Mouse (Mus musculus) testis, adult 2 months (tissue): Measurements from ENCODE around the gene Gm12184. TPM values are rescaled to one million over a fixed set of nuclear protein-coding genes. Genes with fewer than 3 reads are reported as not detected.

Source experiments
- H3K27ac ChIP-seq: fragments of 200-500 bp; 2 replicates; pipeline ENCODE4 v1.5.1; 2012; ENCODE audit warnings: low read depth, low read length; ENCODE audit not compliant: control insufficient read depth, insufficient read depth
- H3K27me3 ChIP-seq: fragments of 200-500 bp; 2 replicates; pipeline ENCODE4 v1.6.1; 2012; ENCODE audit warnings: mild to moderate bottlenecking, low read length, moderate library complexity; ENCODE audit not compliant: control insufficient read depth, insufficient read depth
- H3K36me3 ChIP-seq: fragments of 200-500 bp; 2 replicates; pipeline ENCODE4 v1.6.1; 2012; ENCODE audit warnings: mild to moderate bottlenecking, low read length; ENCODE audit not compliant: control insufficient read depth, insufficient read depth
- H3K4me1 ChIP-seq: fragments of 200-500 bp; 2 replicates; pipeline ENCODE4 v1.6.1; 2012; ENCODE audit warnings: low read length; ENCODE audit not compliant: control insufficient read depth, insufficient read depth
- H3K4me3 ChIP-seq: fragments of 200-500 bp; 2 replicates; pipeline ENCODE4 v1.5.1; 2012; ENCODE audit warnings: low read depth, mild to moderate bottlenecking, low read length, moderate library complexity, mixed read lengths; ENCODE audit not compliant: control insufficient read depth
- CTCF ChIP-seq: fragments of 200-500 bp; IDR thresholded peaks from 2 replicates; pipeline ENCODE4 v1.5.1; 2012; ENCODE audit warnings: low read depth, mild to moderate bottlenecking, inconsistent platforms, low read length, moderate library complexity; ENCODE audit not compliant: control insufficient read depth, insufficient read depth, insufficient replicate concordance
- POLR2A ChIP-seq: fragments of 200-500 bp; IDR thresholded peaks from 2 replicates; pipeline ENCODE4 v1.6.1; 2012; ENCODE audit warnings: low read depth, mild to moderate bottlenecking, inconsistent platforms, low read length, moderate library complexity; ENCODE audit not compliant: control insufficient read depth
- polyA plus RNA-seq: library from polyadenylated mRNA; depleted of rRNA; stranded (reverse); fragments of >200 nt; gene quantifications from 2 replicates; pipeline ENCODE4 v1.2.3, GENCODE M21; 2012

Gm12184 gene
- polyA plus RNA-seq, 1 experiment: 7.2 TPM

DNA sequence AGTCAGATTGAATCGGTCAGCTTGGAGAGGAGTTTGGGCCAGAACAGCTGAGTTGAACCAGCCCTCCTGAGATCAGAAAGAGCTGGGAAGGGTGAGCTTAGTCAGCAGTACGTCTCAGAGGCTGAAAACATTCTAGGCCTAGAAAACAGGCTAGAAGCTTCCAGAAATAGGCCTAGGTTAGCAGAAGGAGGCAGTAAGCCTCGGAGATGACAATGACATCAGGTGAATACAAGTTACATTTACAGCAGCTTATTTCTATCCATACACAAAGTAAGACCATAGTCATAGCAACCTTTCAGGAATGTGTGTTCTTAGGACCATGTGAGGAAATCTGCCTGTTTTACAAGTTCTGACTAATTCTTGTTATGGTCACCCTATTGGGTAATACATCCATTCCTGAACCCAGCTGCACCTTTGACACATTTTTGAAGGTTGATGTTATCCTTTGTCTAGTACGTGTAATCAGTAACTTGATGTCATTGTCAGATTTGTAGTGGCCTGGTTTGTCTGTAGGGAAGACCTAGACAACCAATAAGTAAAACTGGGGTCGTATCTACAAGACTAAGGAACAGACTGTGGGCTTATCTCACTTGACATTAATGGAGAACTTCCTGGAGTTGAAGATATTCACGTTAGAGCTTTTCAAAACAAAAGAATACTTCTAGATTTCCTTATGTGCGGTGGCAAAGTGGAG lies 6.7 kb downstream of the Gm12184 start:
- H3K4me3 ChIP-seq: no peak overlapping the region
- no peak for TF ChIP-seq POLR2A
- TF ChIP-seq CTCF: no peak
- H3K27ac ChIP-seq: no peak overlapping the region
- peaks cover 7% of the 10 kb centered on the region for H3K4me1 ChIP-seq
- peaks cover 1% of the 10 kb centered on the region; the same call in 1 of the 2 replicates for H3K36me3 ChIP-seq
- H3K27me3 ChIP-seq: no peaks in the 10 kb centered on the region

DNA sequence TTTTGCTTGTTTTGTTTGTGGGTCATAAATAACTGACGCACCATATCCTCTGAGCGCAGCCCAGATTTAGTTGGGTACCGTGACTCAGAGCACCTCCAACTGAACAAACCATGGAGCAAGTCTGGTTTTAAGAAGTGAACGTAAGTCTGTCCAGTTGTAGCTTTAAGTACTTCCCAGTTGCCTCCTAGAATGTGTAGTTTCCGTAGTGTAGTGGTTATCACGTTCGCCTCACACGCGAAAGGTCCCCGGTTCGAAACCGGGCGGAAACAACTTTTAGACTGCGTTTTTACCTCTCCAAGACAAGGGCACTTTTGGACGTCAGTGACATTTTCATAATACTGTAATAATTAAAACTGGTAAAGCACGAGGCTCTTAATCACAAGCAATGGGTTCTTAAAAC lies 8.1 kb downstream of the Gm12184 start:
- Histone ChIP-seq H3K27me3 (no peaks in the 10 kb centered on the region), H3K27ac (peak overlapping the region; percentile 82), H3K36me3 (peaks cover 1% of the 10 kb centered on the region; the same call in 1 of the 2 replicates), H3K4me1 (peaks cover 2% of the 10 kb centered on the region; the same call in 1 of the 2 replicates), H3K4me3 (peak overlapping the region; percentile 83)
- TF ChIP-seq POLR2A: no peak
- no peak for TF ChIP-seq CTCF

DNA sequence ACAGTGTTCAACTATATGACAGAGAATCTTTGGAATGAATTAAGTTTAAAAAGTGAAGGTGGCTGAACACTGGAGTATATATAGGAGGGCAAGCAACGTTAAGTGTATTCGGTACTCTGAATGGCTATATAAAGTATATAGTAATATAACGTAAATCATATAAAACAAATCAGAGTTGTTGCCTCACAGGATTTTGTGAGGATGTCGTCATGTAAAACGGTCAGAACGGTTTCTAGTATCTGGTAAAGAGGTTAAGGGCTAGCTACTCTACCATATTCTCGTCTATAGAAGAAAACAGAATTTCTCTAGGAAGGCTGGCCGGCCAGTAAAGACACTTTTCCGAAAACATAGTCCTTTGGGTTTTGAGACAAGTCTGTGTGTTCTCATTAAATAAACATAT lies 8.7 kb downstream of the Gm12184 start:
- no peak for TF ChIP-seq CTCF
- TF ChIP-seq POLR2A: no peak
- peak overlapping the region; percentile 89 for H3K27ac ChIP-seq
- no peaks in the 10 kb centered on the region for H3K27me3 ChIP-seq
- peaks cover 2% of the 10 kb centered on the region; the same call in 1 of the 2 replicates for H3K4me1 ChIP-seq
- H3K36me3 ChIP-seq: peaks cover 1% of the 10 kb centered on the region; the same call in 1 of the 2 replicates
- H3K4me3 ChIP-seq: peak overlapping the region; percentile 98

DNA sequence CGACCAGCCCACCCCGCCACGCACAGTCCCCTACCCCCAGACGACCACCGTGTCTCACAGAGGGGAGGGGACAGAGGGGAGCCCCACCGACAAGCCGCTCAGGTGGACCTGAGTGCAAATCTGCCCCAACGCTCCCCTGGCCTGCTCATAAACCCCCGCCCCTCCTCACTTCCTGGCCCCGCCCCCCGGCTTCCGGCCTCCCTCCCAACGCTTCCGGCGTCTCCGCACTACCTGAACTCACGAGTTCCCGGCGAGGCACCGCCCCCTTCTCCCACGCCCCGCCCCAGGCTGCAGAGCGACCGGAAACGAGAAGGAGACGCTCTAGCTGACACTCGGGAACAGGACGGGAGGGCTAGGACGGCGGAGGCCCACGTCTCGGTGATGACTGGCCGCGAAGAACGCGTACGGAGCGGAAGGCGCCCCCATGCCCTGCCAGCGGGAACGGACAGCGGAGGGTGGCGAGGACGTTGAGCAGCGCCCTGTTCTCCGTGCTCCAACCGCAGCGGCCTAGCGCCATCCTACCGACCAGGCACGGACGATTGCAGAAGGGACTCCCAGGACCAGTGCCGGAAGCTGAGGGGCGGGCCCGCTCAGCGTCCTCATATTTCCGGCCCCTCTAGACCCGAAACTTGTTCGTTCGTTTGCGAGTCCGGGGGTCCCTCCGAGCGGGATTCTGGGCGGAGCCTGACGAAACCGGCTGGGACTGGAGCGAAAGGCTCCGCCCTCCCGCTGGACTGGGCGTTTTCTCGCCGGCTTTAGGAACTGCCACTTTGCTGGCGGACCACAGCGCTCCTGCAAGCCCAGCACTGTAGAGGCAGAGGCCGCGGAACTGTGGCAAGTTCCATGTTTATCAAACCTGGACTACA lies 9.4 kb downstream of the Gm12184 start, which contains the start of gene Trim41:
Gene Trim41, minus strand, starts transcription at position 554 of the 866 bp plus-strand sequence.
- Histone ChIP-seq H3K27me3 (no peaks in the 10 kb centered on the region), H3K36me3 (peaks cover 1% of the 10 kb centered on the region; the same call in 1 of the 2 replicates), H3K4me1 (peaks cover 2% of the 10 kb centered on the region; the same call in 1 of the 2 replicates), H3K27ac (peak within 1 kb of the TSS; percentile 89), H3K4me3 (peak within 1 kb of the TSS; percentile 98)
- TF ChIP-seq POLR2A (peak; percentile 88), CTCF (no peak)

DNA sequence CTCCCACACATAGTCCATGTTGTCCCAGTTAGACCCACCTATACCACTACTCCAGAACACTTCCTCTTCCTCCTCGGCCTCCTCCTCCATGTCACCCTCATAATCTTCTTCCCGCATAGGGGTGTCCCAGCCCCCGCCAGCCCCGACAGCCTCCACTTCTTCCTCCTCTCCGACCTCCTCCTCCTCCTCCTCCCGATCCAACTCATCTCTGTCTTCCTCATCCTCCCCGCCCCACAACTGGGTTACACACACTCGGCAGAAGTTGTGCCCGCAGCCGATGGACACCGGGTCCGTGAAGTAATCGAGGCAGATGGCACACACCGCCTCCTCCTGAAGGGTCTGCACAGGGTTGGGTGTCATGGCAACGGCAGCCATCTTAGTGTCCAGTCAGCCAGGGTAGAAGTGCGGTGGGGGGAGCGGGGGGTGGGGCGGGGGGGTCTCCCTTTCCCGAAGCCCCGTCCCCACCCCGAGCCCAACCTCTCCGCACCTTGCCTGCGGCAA lies 10.1 kb downstream of the Gm12184 start:
- Histone ChIP-seq H3K27me3 (no peaks in the 10 kb centered on the region), H3K27ac (peak overlapping the region; percentile 75), H3K4me3 (peak overlapping the region; percentile 98), H3K36me3 (peaks cover 1% of the 10 kb centered on the region; the same call in 1 of the 2 replicates), H3K4me1 (peaks cover 2% of the 10 kb centered on the region; the same call in 1 of the 2 replicates)
- TF ChIP-seq POLR2A (no peak), CTCF (no peak)

DNA sequence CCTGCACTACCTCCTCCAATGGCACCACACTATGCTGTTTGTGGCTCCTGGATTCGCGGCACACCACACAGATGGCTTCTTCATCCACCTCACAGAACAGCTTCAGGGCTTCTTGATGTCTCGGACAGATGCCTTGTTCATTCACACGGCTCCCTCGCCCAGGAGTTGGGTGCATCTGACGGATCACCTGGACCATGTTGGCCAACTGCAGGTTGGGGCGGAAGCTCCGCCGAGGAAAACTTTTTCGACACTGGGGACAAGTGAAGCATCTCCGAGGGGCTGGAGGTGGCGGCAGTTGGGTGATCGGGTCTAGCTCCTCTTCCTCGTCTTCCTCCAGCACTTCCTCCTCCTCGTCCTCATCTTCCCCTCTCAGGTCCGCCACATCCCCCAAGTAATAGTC lies 10.6 kb downstream of the Gm12184 start:
- H3K4me3 ChIP-seq: peak overlapping the region; percentile 98
- peak overlapping the region; percentile 75 for H3K27ac ChIP-seq
- TF ChIP-seq POLR2A (no peak), CTCF (no peak)
- H3K4me1 ChIP-seq: peaks cover 2% of the 10 kb centered on the region; the same call in 1 of the 2 replicates
- H3K36me3 ChIP-seq: peaks cover 1% of the 10 kb centered on the region; the same call in 1 of the 2 replicates
- H3K27me3 ChIP-seq: no peaks in the 10 kb centered on the region

DNA sequence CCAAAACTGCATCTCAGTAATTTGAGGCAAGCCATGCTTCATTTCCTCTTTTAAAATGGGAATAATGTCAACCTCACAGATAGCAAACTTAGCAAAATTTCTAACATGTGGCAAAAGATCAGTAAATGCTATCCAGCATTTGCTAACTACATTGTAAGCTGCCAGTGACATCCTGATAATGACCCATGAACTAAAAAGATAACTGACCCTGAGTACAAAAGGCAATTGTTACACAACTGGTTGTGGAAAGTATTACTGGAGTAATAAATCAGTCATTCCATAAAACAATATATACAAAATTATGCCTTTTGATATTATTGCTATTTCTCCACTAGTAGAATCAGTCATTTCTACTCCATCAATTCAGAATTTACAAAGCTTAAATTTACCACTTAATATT lies 12.7 kb downstream of the Gm12184 start:
- peak overlapping the region; percentile 24; the same call in 1 of the 2 replicates for H3K4me3 ChIP-seq
- no peak for TF ChIP-seq POLR2A
- TF ChIP-seq CTCF: no peak
- peaks cover 2% of the 10 kb centered on the region; the same call in 1 of the 2 replicates for H3K4me1 ChIP-seq
- H3K27ac ChIP-seq: no peak overlapping the region
- H3K27me3 ChIP-seq: no peaks in the 10 kb centered on the region
- H3K36me3 ChIP-seq: peaks cover 3% of the 10 kb centered on the region; the same call in 1 of the 2 replicates
